Mouse (Mus musculus): ENCODE measurements around the gene Bicd2. TPM values are rescaled to one million over a fixed set of nuclear protein-coding genes. Genes with fewer than 3 reads are reported as not detected.
A peak's percentile ranks its signal among the peaks of the same experiment; 100 is the strongest.

Bicd2 gene
- polyA plus RNA-seq, 1 experiment from 2014 or later: 26.2 TPM

DNA sequence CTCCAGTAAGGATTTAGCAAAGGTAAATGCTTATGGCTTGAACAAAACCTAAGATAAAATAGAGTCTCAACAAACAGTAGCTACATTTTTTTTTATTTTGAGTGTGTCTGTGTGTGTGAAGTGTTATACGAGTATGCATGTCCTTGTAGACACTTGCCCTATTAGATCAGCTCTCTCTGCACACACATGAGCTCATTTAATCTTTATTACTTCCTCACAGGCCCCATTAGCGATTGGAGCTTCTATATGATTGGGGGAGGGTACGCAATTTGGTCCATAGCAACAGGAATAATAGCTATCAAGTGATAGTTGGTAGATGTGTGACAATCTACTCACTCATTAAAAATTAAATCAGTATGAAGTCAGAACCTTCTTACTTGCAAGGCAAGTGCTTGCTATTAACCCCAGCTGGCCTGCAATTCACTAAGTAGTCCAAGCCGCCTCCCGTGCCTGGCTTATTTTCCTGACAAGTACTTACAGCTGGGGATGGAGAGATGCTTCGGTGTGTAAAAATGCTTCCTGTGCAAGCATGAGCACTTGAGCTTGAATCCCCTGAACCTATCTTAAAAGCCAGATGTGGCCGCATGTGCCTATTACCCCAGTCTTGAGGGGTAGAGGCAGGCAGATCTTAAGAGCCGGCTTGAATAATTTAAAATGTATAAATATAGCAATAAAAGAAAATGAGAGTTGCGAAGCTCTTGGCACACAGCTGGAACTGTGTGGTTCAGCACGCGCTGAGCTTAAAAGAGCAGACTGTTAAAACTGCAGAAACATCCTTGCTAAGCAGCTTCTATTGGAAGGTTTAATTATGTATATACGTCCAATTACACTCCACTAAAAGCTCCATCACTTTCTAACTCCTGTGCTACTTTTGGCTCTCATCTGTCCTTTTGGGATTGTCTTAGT lies 6.1 kb upstream of the Bicd2 start:
- no peaks in the 10 kb centered on the region for H3K9me3 ChIP-seq
- WGBS: 90% methylated on average over 12 of the region's 12 CpGs
- H3K27ac ChIP-seq: no peak overlapping the region
- H3K27me3 ChIP-seq (ENCODE audit: poor library complexity, severe bottlenecking): no peaks in the 10 kb centered on the region
- no peak for DNase-seq (ENCODE audit: extremely low spot score, low spot score)
- no peaks in the 10 kb centered on the region for H3K36me3 ChIP-seq (replicated peaks)
- H3K4me3 ChIP-seq: no peak overlapping the region
- H3K4me1 ChIP-seq: peaks cover 11% of the 10 kb centered on the region

GRCm38 (mm10) chr13:49338893-49339546 lies 2.4 kb upstream of the Bicd2 start:
- no peaks in the 10 kb centered on the region for H3K27me3 ChIP-seq (ENCODE audit: poor library complexity, severe bottlenecking)
- H3K36me3 ChIP-seq (replicated peaks): no peaks in the 10 kb centered on the region
- DNase-seq (ENCODE audit: extremely low spot score, low spot score): no peak
- no peak overlapping the region for H3K27ac ChIP-seq
- 81% methylated on average over 7 of the region's 7 CpGs for WGBS
- peaks cover 38% of the 10 kb centered on the region for H3K4me1 ChIP-seq
- no peak overlapping the region for H3K4me3 ChIP-seq
- no peaks in the 10 kb centered on the region for H3K9me3 ChIP-seq

- H3K27ac ChIP-seq: peak overlapping the region; percentile 90
- peaks cover 64% of the 10 kb centered on the region for H3K4me1 ChIP-seq
- H3K27me3 ChIP-seq (ENCODE audit: poor library complexity, severe bottlenecking): no peaks in the 10 kb centered on the region
- no peaks in the 10 kb centered on the region; the same call in 1 of the 2 replicates for H3K36me3 ChIP-seq (replicated peaks)
- H3K4me3 ChIP-seq: peak overlapping the region; percentile 75
- H3K9me3 ChIP-seq: no peaks in the 10 kb centered on the region
- 12% methylated on average over 25 of the region's 25 CpGs for WGBS
- peak; percentile 16 for DNase-seq (ENCODE audit: extremely low spot score, low spot score)
Measured at GRCm38 (mm10) chr13:49341831-49342722, 692 bp downstream of the Bicd2 start.

DNA sequence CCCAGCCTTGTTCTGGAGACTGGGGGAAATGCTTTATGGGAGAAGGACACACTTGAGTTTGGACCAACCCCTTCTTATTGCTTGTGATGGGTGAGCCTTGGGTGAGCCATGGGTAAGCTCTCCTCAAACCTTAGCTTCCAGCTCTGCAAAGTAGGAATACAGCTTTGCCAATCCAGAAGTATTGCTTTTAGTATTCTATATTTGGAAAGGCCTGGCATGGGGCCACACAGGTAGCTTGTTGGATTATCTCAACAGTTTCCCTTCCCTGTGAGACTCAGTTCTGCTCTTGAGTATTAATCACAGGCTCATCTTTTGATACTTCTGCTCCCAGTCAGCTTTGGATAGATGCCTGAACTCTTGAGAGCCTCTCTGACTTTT lies 1.3 kb downstream of the Bicd2 start:
- H3K4me1 ChIP-seq: peaks cover 62% of the 10 kb centered on the region
- no peaks in the 10 kb centered on the region for H3K27me3 ChIP-seq (ENCODE audit: poor library complexity, severe bottlenecking)
- H3K27ac ChIP-seq: no peak overlapping the region
- no peak for DNase-seq (ENCODE audit: extremely low spot score, low spot score)
- peak overlapping the region; percentile 75 for H3K4me3 ChIP-seq
- H3K36me3 ChIP-seq (replicated peaks): no peaks in the 10 kb centered on the region; the same call in 1 of the 2 replicates
- H3K9me3 ChIP-seq: no peaks in the 10 kb centered on the region

DNA sequence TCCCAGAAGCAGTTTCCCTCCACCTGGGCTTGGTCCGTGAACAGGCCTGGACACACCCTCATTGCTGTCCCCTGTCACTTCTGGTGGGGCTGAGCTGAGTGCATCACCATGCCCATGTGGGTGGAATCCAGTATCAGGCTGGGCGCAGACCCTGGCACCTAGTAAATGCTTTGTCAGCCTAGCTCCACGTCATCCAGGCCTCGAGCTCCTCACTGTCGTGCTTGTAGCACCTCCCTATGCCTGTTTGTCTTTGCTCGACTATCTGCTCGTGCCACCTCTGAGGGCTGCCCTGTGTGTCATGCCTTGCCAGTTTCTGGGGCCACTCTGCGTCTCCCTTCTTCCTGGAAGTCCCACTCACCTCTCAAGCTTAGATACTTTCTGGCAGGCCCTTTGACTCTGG lies 3.2 kb downstream of the Bicd2 start:
- no peak for DNase-seq (ENCODE audit: extremely low spot score, low spot score)
- Histone ChIP-seq H3K9me3 (no peaks in the 10 kb centered on the region), H3K27me3 (ENCODE audit: poor library complexity, severe bottlenecking) (no peaks in the 10 kb centered on the region), H3K4me1 (peaks cover 59% of the 10 kb centered on the region), H3K27ac (no peak overlapping the region), H3K36me3 (replicated peaks) (no peaks in the 10 kb centered on the region; the same call in 1 of the 2 replicates), H3K4me3 (no peak overlapping the region)
- WGBS: 90% methylated on average over 8 of the region's 8 CpGs

DNA sequence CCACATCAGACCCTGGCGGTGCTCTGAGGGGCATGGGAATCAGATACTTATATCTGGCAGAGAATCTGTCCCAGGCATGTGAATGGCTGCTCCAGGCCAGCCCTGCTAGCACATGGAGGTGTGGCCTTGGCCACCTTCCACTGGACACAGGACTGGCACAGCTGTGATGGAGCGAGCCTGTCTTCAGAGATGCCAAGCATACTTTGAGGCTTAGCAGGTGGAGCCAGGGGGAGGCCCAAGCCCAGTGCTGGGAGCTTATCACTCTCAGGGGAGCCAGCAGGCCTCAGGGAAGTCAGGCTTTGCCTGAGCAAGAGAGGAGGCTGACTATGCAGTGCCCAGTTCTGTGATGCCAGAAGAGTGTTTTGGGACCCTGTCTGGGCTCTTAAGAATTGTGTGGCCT lies 4.1 kb downstream of the Bicd2 start:
- DNase-seq (ENCODE audit: extremely low spot score, low spot score): no peak
- H3K4me1 ChIP-seq: peaks cover 54% of the 10 kb centered on the region
- H3K9me3 ChIP-seq: no peaks in the 10 kb centered on the region
- H3K27me3 ChIP-seq (ENCODE audit: poor library complexity, severe bottlenecking): no peaks in the 10 kb centered on the region
- H3K27ac ChIP-seq: no peak overlapping the region
- 86% methylated on average over 2 of the region's 2 CpGs for WGBS
- H3K4me3 ChIP-seq: no peak overlapping the region
- no peaks in the 10 kb centered on the region; the same call in 1 of the 2 replicates for H3K36me3 ChIP-seq (replicated peaks)

GRCm38 (mm10) chr13:49348522-49348921 lies 7.1 kb downstream of the Bicd2 start:
- Histone ChIP-seq H3K27ac (no peak overlapping the region), H3K27me3 (ENCODE audit: poor library complexity, severe bottlenecking) (no peaks in the 10 kb centered on the region), H3K36me3 (replicated peaks) (no peaks in the 10 kb centered on the region; the same call in 1 of the 2 replicates), H3K4me1 (peaks cover 48% of the 10 kb centered on the region), H3K4me3 (no peak overlapping the region), H3K9me3 (no peaks in the 10 kb centered on the region)
- 93% methylated on average over 2 of the region's 2 CpGs for WGBS
- no peak for DNase-seq (ENCODE audit: extremely low spot score, low spot score)

DNA sequence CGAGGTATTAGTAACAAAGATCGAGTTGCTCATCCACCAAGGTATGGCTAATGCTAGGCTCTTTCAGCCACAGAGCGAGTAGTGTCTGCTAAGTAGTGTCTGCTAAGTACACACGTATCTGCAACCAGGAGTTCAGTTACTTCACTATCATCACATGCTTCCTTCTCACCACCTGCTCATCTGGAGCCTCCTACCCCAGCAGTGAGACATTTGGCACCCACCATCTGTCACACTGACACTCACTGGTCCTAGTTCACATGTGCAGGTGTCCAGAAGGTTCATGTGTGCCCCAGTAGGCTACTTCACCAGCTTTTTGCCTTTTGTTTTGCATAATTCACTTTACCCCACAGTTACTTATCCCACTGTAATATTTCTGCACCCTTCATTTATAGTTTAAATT lies 8.0 kb downstream of the Bicd2 start:
- WGBS: 96% methylated on average over 4 of the region's 4 CpGs
- Histone ChIP-seq H3K4me1 (peaks cover 39% of the 10 kb centered on the region), H3K4me3 (no peak overlapping the region)

GRCm38 (mm10) chr13:49349836-49350505 lies 8.6 kb downstream of the Bicd2 start:
- Histone ChIP-seq H3K9me3 (no peaks in the 10 kb centered on the region), H3K4me3 (no peak overlapping the region), H3K27me3 (ENCODE audit: poor library complexity, severe bottlenecking) (no peaks in the 10 kb centered on the region), H3K36me3 (replicated peaks) (no peaks in the 10 kb centered on the region), H3K4me1 (peaks cover 33% of the 10 kb centered on the region), H3K27ac (no peak overlapping the region)
- 93% methylated on average over 6 of the region's 6 CpGs for WGBS
- DNase-seq (ENCODE audit: extremely low spot score, low spot score): no peak

More for the DNA sequence above, 8.0 kb downstream of the Bicd2 start:
- H3K27me3 ChIP-seq (ENCODE audit: poor library complexity, severe bottlenecking): no peaks in the 10 kb centered on the region
- H3K36me3 ChIP-seq (replicated peaks): no peaks in the 10 kb centered on the region; the same call in 1 of the 2 replicates
- H3K27ac ChIP-seq: no peak overlapping the region
- no peaks in the 10 kb centered on the region for H3K9me3 ChIP-seq
- DNase-seq (ENCODE audit: extremely low spot score, low spot score): no peak

DNA sequence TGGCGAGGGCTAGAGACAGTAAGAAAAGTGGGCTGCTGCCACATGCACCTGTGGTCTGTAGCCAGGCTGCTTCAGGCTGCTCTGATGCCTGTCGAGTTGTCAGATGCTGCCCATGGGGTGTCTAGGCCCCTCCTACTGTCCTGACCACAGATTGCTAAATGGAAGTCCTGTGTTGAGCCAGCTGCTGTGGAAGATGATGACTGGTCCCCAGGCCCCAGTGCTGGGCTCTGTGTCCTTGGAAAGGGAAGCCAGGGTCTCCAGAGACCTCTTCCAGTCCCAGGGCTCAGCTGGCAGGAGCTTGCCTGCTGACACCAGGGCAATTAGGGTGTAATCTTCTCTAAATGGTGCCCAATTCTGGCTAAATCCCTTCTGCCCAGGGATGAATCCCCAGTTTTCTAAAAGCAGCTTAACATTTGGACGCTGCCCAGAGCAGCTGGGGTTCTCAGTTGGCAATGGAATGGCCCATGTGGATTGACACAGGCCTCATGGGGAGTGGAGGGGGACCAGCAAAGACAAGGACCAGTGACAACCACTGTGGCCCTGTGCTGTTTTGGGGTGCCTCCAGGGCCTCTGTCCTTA lies 11.3 kb downstream of the Bicd2 start:
- Histone ChIP-seq H3K27ac (no peak overlapping the region), H3K4me3 (no peak overlapping the region), H3K27me3 (ENCODE audit: poor library complexity, severe bottlenecking) (no peaks in the 10 kb centered on the region), H3K4me1 (peaks cover 15% of the 10 kb centered on the region), H3K36me3 (replicated peaks) (peaks cover 20% of the 10 kb centered on the region), H3K9me3 (no peaks in the 10 kb centered on the region; the same call in 1 of the 2 replicates)
- WGBS: 60% methylated on average over 3 of the region's 3 CpGs
- DNase-seq (ENCODE audit: extremely low spot score, low spot score): no peak

- no peaks in the 10 kb centered on the region for H3K27me3 ChIP-seq (ENCODE audit: poor library complexity, severe bottlenecking)
- H3K4me1 ChIP-seq: peaks cover 14% of the 10 kb centered on the region
- no peaks in the 10 kb centered on the region; the same call in 1 of the 2 replicates for H3K9me3 ChIP-seq
- H3K4me3 ChIP-seq: no peak overlapping the region
- H3K27ac ChIP-seq: no peak overlapping the region
- H3K36me3 ChIP-seq (replicated peaks): peaks cover 26% of the 10 kb centered on the region
- no peak for DNase-seq (ENCODE audit: extremely low spot score, low spot score)
Measured at GRCm38 (mm10) chr13:49353422-49353821, 12.0 kb downstream of the Bicd2 start.

All from forebrain, embryonic 10.5 days (tissue).